Mouse (Mus musculus): ENCODE data around the gene Chd8. TPM values are rescaled to one million over a fixed set of nuclear protein-coding genes. Genes with fewer than 3 reads are reported as not detected.
"Not testable (repeated sequence)": the region's sequence is repeated elsewhere in the genome, so short reads cannot be mapped to it uniquely, and the experiment has no call there.

Chd8 gene
- total RNA-seq (2014; rRNA removed) (88.3 and 93.8 TPM in 2 replicates), polyA plus RNA-seq (2015; fragmentation: Nextera tagmentation; extraction: Ambion mirVana) (19.2 and 26.7 TPM in 2 replicates)

DNA sequence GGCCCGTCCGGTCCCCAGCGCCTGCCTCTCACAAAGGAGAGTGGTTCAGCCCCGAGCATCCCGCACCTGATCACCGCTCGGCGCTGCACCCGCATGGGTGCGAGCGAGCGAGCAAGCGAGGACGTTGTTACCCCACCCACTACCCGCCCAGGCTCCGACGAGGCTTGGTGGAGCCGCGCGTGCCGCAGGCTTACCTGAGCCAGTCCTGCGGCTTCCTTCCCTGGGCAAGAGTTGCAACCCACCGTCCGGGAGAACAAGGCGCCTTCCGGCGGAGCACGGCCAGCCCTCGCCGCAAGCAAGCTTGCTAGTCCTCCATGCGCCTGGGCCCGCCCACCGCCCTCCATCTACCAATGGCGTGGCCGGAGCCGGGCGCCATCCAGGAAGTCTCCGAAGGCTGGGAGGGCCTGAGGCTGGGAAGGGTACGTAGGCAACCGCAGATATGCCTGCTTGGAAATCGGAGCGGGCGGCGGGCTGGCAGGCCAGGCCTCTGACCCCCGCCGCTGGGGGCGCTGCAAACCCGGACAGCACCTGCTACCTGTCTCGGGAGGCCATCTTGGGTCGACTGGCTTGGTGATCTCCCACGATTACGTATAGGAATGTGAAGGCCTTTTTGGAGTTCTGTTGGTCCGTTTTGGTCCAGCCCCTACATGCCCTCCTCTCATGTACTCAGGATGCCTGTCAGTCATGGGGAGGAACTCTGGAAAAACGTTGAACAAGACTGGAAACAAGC lies at the start of gene Chd8:
Chd8 (minus strand) TSS at position 297 of the 730 bp plus-strand sequence.
- ATAC-seq, result peak; percentile 100
- H3K9ac ChIP-seq, result peak within 1 kb of the TSS; percentile 94
- H3K4me2 ChIP-seq (ENCODE audit: low read depth), result peak within 1 kb of the TSS; percentile 62
- peak; percentile 98 for DNase-seq
- H3K4me1 ChIP-seq (ENCODE audit: insufficient read depth), result peaks cover 8% of the 10 kb centered on the region; the same call in 1 of the 2 replicates
- peak within 1 kb of the TSS; percentile 94 for H3K4me3 ChIP-seq (ENCODE audit: low read depth, low read length)
- TF ChIP-seq CTCF (IDR thresholded peaks at IDR 0.05; ENCODE audit: low read depth), result peak; percentile 79
- H3K27ac ChIP-seq (ENCODE audit: low read depth, low read length), result peak within 1 kb of the TSS; percentile 93
- peaks cover 6% of the 10 kb centered on the region for H3K36me3 ChIP-seq (ENCODE audit: insufficient read depth)
- no peaks in the 10 kb centered on the region for H3K27me3 ChIP-seq (ENCODE audit: insufficient read depth, low read length)
- H3K9me3 ChIP-seq (ENCODE audit: low read length), result no peaks in the 10 kb centered on the region
- WGBS, result under 1% methylated on average over 53 of the region's 54 CpGs

DNA sequence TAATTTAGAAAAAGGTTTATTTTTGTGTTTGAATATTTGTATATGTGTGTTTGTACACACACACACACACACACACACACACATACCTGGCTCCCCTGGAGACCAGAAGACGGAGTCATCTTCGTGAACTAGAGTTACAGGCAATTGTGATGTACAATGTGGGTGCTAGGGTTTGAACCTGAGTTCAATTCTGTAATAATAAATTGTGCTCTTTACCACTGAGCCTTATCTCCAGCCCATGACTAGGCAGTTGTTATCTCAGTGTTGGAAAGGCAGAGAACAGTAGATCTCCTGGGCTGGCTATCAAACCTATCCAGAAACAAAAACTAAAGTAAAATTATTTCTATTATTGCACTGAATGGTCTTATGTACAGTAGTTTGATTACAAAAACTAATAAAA lies 48.5 kb upstream of the Chd8 start:
- no peak for TF ChIP-seq CTCF (IDR thresholded peaks at IDR 0.05; ENCODE audit: low read depth)
- no peak overlapping the region for H3K4me3 ChIP-seq (ENCODE audit: low read depth, low read length)
- no peaks in the 10 kb centered on the region for H3K27me3 ChIP-seq (ENCODE audit: insufficient read depth, low read length)
- no peak overlapping the region for H3K27ac ChIP-seq (ENCODE audit: low read depth, low read length)
- peaks cover 6% of the 10 kb centered on the region; the same call in 1 of the 2 replicates for H3K4me1 ChIP-seq (ENCODE audit: insufficient read depth)
- DNase-seq, result no peak
- H3K9ac ChIP-seq, result no peak overlapping the region
- no peak for ATAC-seq
- WGBS, result 100% methylated on average over 2 of the region's 2 CpGs
- no peaks in the 10 kb centered on the region for H3K9me3 ChIP-seq (ENCODE audit: low read length)
- peaks cover 9% of the 10 kb centered on the region; the same call in 1 of the 2 replicates for H3K36me3 ChIP-seq (ENCODE audit: insufficient read depth)
- no peak overlapping the region for H3K4me2 ChIP-seq (ENCODE audit: low read depth)

DNA sequence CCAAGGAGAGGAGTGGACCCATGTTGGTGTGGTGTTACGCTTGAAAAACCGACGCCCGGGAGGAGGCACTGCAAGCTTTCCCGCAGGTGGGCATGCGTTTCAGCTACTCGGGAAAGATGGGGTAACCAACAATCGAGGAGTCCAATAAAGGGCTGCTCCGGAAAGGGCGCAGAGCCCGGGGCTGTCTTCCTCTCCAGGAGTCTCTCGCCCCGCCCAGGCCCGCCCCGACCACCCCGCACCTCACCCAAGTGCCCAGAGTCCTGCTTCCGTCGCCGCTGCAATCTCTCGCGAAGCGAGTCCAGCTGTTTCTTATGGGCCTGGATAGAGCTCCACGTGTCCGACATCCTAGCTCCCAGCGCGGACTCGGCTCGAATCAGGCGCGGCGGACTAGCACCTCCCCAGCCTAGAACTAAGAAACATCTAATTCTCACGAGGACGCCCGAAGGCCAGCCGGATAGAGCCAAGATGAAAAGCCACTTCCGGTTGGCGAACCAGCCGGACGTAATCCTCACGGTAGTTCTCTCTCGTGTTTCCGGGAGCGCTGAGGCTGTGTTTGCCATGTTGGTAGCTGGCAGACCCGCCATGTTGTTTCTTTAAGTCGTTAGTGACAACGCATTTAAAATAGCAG lies 47.2 kb upstream of the Chd8 start, which contains the start of gene Mettl3:
Mettl3 (minus strand) TSS at position 485 of the 628 bp plus-strand sequence.
- ATAC-seq, result peak; percentile 97

DNA sequence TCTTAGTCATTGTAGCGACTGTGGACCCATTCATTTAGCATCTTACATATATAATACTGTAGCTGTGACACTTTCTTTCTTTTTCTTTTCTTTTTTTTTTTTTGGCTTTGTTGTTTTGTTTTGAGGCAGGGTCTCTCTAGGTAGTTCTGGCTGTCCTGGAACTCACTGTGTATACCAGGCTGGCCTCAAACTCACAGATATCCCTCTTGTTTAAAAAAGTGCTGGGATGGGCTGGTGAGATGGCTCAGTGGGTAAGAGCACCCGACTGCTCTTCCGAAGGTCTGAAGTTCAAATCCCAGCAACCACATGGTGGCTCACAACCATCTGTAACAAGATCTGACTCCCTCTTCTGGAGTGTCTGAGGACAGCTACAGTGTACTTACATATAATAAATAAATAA lies 45.9 kb upstream of the Chd8 start:
- not testable (repeated sequence) for H3K9ac ChIP-seq; H3K4me1 ChIP-seq (ENCODE audit: insufficient read depth); ATAC-seq; H3K27me3 ChIP-seq (ENCODE audit: insufficient read depth, low read length); H3K9me3 ChIP-seq (ENCODE audit: low read length); H3K27ac ChIP-seq (ENCODE audit: low read depth, low read length); H3K4me3 ChIP-seq (ENCODE audit: low read depth, low read length); DNase-seq
- H3K4me2 ChIP-seq (ENCODE audit: low read depth), result peak overlapping the region; percentile 71; the same call in 1 of the 2 replicates
- H3K36me3 ChIP-seq (ENCODE audit: insufficient read depth), result peaks cover 18% of the 10 kb centered on the region
- WGBS, result 88% methylated on average over 3 of the region's 3 CpGs

More for the DNA sequence above, 47.2 kb upstream of the Chd8 start, which contains the start of gene Mettl3:
- Histone ChIP-seq H3K4me1 (ENCODE audit: insufficient read depth) (0 out of 2 replicates have a peak, but pooled peaks cover 4% of the 10 kb centered on the region), H3K4me2 (ENCODE audit: low read depth) (peak within 1 kb of the TSS; percentile 71), H3K9ac (peak within 1 kb of the TSS; percentile 80), H3K9me3 (ENCODE audit: low read length) (no peaks in the 10 kb centered on the region), H3K27me3 (ENCODE audit: insufficient read depth, low read length) (no peaks in the 10 kb centered on the region), H3K4me3 (ENCODE audit: low read depth, low read length) (peak within 1 kb of the TSS; percentile 87), H3K27ac (ENCODE audit: low read depth, low read length) (peak within 1 kb of the TSS; percentile 96), H3K36me3 (ENCODE audit: insufficient read depth) (peaks cover 14% of the 10 kb centered on the region)
- peak; percentile 97 for DNase-seq
- under 1% methylated on average over 46 of the region's 46 CpGs for WGBS
- peak; percentile 50 for TF ChIP-seq CTCF (IDR thresholded peaks at IDR 0.05; ENCODE audit: low read depth)

DNA sequence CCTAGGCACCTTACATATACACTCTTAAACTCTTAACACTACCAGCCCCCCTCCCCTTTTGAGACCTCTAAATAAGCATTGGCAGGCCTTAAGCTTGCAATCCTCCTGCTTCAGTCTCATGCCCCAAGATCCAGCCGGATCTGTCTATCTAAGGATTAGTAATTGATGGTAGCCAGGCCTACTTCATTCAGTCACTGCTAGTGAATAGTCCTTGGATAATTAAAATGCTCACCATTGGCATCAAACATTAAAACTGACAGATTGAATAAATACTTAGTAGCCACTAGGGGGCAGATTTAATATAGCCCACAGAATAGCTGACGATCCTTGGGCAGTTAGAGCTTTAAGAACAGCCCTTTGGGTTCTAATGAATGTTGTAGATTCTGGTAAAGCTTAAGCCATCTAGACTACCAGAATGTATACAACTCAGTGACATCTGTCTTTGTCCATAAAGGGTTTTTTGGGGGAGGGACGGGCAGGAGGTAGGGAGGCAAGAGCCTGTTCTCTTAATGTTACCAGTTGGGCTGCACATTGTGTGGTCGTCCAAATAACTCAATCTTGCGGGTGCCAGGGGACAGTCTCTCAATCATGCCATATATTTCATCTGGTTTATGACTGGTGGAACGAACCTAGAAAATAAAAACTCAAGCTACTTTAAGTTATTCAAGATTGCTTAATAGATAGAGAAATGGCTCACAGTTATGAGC lies 38.1 kb upstream of the Chd8 start:
- no peaks in the 10 kb centered on the region for H3K4me1 ChIP-seq (ENCODE audit: insufficient read depth)
- peak; percentile 73 for TF ChIP-seq CTCF (IDR thresholded peaks at IDR 0.05; ENCODE audit: low read depth)
- H3K27ac ChIP-seq (ENCODE audit: low read depth, low read length), result no peak overlapping the region
- peak; percentile 61 for ATAC-seq
- peaks cover 77% of the 10 kb centered on the region for H3K36me3 ChIP-seq (ENCODE audit: insufficient read depth)
- no peak overlapping the region for H3K9ac ChIP-seq
- no peak overlapping the region for H3K4me2 ChIP-seq (ENCODE audit: low read depth)
- H3K4me3 ChIP-seq (ENCODE audit: low read depth, low read length), result no peak overlapping the region
- peak; percentile 56 for DNase-seq
- 58% methylated on average over 6 of the region's 6 CpGs for WGBS
- H3K9me3 ChIP-seq (ENCODE audit: low read length), result no peaks in the 10 kb centered on the region
- H3K27me3 ChIP-seq (ENCODE audit: insufficient read depth, low read length), result no peaks in the 10 kb centered on the region

DNA sequence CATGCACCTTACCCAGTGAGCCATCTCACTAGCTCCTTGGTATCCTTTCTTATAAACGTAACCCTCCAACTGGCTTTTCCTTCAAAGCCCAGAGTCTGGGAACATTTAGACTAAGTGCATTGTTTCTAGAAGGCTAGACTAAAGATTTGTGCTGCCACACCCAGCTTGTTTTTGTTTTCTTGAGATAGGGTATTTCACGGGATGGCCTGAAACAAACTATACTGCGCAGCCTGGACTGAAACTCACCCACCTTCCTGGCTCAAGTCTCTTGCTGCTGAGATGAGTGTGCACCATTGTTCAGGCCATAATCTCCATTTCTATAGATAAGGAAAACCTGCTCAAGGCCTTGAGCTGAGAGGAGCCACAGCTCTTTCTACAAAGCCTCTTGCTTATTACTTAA lies 26.6 kb upstream of the Chd8 start:
- no peak for ATAC-seq

More for the DNA sequence above, 26.6 kb upstream of the Chd8 start:
- Histone ChIP-seq H3K4me2 (ENCODE audit: low read depth) (no peak overlapping the region), H3K9ac (no peak overlapping the region), H3K4me1 (ENCODE audit: insufficient read depth) (peaks cover 9% of the 10 kb centered on the region; the same call in 1 of the 2 replicates), H3K36me3 (ENCODE audit: insufficient read depth) (peaks cover 34% of the 10 kb centered on the region), H3K27ac (ENCODE audit: low read depth, low read length) (no peak overlapping the region), H3K4me3 (ENCODE audit: low read depth, low read length) (no peak overlapping the region), H3K27me3 (ENCODE audit: insufficient read depth, low read length) (no peaks in the 10 kb centered on the region), H3K9me3 (ENCODE audit: low read length) (no peaks in the 10 kb centered on the region)
- no peak for DNase-seq
- no peak for TF ChIP-seq CTCF (IDR thresholded peaks at IDR 0.05; ENCODE audit: low read depth)
- WGBS, result 90% methylated on average over 3 of the region's 3 CpGs
